Mouse (Mus musculus) CD8-positive naive resting alpha-beta T cell, adult 2 months (primary cell): Measurements from ENCODE around the gene Cx3cl1.

Experiments used
- DNase-seq, 2 experiments: peaks; one replicate each; pipeline ENCODE4 v3.0.0; 2022; ENCODE audit warnings: low read depth in 2 of 2, low spot score in 2 of 2

The Cx3cl1 gene

DNA sequence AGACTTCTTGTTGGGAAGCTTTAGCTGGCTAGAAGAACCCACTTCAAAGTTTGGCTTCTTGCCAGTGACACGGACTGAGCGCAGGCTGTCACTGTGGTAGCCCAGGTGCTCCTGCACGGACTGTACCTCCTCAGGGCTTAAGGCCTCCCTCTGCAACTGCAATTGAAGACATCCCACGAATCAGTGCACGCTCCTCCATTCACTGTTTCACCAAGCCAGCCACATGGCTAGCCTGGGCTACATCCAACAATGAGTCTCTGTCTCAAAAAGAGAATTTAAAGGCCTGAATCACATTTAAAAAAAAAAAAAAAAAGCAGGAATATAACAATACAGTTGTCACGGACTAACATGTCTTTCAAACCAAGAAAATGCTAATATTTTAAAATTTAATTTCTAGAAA, 56.5 kb downstream of the Cx3cl1 start:
- no peak for DNase-seq
